Mouse (Mus musculus) embryonic facial prominence, embryonic 10.5 days (tissue): ENCODE results near the gene Cdca8. TPM values are rescaled to one million over a fixed set of nuclear protein-coding genes. Genes with fewer than 3 reads are reported as not detected.
"Not testable (repeated sequence)": the region's sequence is repeated elsewhere in the genome, so short reads cannot be mapped to it uniquely, and the experiment has no call there.

ENCODE experiments used
- DNase-seq: peaks from one replicate; pipeline ENCODE4 v3.0.0-alpha.2; 2017; ENCODE audit warnings: low spot score
- H3K27ac ChIP-seq: fragments of 300-500 bp; sonication (generic); replicated peaks from 2 replicates; pipeline ENCODE4 v1.5.1; 2016; ENCODE audit warnings: mild to moderate bottlenecking
- H3K27me3 ChIP-seq: fragments of 300-500 bp; sonication (generic); replicated peaks from 2 replicates; pipeline ENCODE4 v1.6.1; 2016; ENCODE audit warnings: low read depth, mild to moderate bottlenecking; ENCODE audit not compliant: poor library complexity, severe bottlenecking
- H3K36me3 ChIP-seq: fragments of 300-500 bp; sonication (generic); replicated peaks from 2 replicates; pipeline ENCODE4 v1.6.1; 2016; ENCODE audit warnings: mild to moderate bottlenecking, moderate library complexity
- H3K4me1 ChIP-seq: fragments of 300-500 bp; sonication (generic); 2 replicates; pipeline ENCODE4 v1.6.1; 2016
- H3K4me3 ChIP-seq: fragments of 300-500 bp; sonication (generic); 2 replicates; pipeline ENCODE4 v1.5.1; 2016; ENCODE audit warnings: mild to moderate bottlenecking, moderate library complexity
- H3K9me3 ChIP-seq: fragments of 300-500 bp; sonication (generic); 2 replicates; pipeline ENCODE4 v1.6.1; 2016; ENCODE audit warnings: mild to moderate bottlenecking
- WGBS: fragments of 180-500 bp; shearing (Covaris S2); methylation state at CpG from one replicate; pipeline ENCODE4 v1.1.7; 2016; 5-methylcytosine and 5-hydroxymethylcytosine counted together
- polyA plus RNA-seq: library from polyadenylated mRNA; unstranded; fragments of >200 nt; fragmentation: Nextera tagmentation; extraction: Ambion mirVana; gene quantifications from 2 replicates; pipeline ENCODE4 v1.2.1, GENCODE M21; 2016

Gene Cdca8
- 230 and 239 TPM in 2 replicates for polyA plus RNA-seq

DNA sequence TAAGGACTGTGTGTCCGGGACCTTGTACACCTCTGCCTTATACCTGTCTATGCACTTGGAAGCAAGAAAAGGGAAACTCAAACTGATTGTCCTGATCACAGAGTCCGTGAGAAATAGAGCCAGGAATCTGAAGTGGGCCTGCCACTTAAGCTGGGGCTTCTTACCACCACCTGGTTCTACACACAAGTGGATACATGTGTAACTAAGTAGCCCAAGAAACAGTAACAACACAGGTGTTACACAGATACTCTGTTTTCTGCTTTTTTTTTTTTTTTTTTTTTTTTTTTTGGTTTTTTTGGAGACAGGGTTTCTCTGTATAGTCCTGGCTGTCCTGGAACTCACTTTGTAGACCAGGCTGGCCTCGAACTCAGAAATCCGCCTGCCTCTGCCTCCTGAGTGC, at the start of gene Cdca8:
TSS of gene Cdca8 (minus strand) at position 101 of the 400 bp plus-strand sequence.
- Histone ChIP-seq H3K36me3 (peaks cover 50% of the 10 kb centered on the region), H3K4me3 (peak within 1 kb of the TSS; percentile 98; the same call in 1 of the 2 replicates), H3K4me1 (peaks cover 26% of the 10 kb centered on the region)
- H3K9me3 ChIP-seq, H3K27ac ChIP-seq, H3K27me3 ChIP-seq, DNase-seq: not testable (repeated sequence)
- WGBS: 89% methylated on average over 4 of the region's 4 CpGs

DNA sequence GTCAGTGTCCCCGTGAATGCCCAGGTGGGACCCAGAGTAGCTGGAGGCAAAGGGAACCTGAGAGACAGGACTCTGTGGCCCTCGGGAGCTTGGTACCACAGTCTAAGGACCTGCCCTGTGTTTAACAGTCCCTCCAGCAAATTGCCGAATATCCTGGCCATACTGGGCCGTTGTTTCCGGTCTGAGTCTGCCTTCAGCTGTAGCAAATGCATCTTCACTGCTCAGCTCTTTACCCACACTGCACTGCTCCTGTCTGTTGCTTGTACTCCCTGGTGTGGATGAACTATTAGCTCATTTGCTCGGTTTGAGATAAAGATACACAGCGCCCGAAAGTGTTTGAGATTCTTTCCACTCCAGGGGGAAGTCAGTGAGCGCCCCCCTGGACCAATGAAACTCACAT, 49.3 kb upstream of the Cdca8 start:
- H3K27ac ChIP-seq: no peak overlapping the region; the same call in 1 of the 2 replicates
- peak overlapping the region; percentile 62; the same call in 1 of the 2 replicates for H3K4me3 ChIP-seq
- no peaks in the 10 kb centered on the region for H3K9me3 ChIP-seq
- H3K4me1 ChIP-seq: peaks cover 78% of the 10 kb centered on the region
- peak; percentile 34 for DNase-seq
- 17% methylated on average over 9 of the region's 9 CpGs for WGBS
- H3K36me3 ChIP-seq: no peaks in the 10 kb centered on the region
- H3K27me3 ChIP-seq: peaks cover 97% of the 10 kb centered on the region

DNA sequence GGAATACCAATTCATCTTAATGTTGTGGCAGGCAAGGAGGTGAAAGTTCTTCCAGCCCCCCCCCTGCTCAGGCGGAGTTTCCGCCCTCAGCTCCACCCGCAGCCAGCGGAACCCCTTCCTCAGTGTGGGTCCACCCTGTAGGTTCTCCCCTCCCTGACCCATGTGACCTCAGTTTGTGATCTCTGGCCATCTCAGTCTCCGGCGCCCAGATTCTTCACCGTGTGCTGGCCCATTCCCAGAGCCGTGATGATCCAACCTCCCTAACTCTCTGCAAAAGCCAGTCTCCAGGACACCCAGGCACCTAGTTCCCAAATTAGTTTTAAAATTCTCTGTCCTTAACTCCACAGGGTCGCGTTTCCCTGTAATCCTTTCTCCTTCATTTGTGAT, 48.6 kb upstream of the Cdca8 start:
- Histone ChIP-seq H3K36me3 (no peaks in the 10 kb centered on the region), H3K4me3 (peak overlapping the region; percentile 62; the same call in 1 of the 2 replicates), H3K4me1 (peaks cover 78% of the 10 kb centered on the region), H3K27ac (no peak overlapping the region), H3K9me3 (no peaks in the 10 kb centered on the region), H3K27me3 (peaks cover 97% of the 10 kb centered on the region)
- no peak for DNase-seq
- 6% methylated on average over 10 of the region's 10 CpGs for WGBS

DNA sequence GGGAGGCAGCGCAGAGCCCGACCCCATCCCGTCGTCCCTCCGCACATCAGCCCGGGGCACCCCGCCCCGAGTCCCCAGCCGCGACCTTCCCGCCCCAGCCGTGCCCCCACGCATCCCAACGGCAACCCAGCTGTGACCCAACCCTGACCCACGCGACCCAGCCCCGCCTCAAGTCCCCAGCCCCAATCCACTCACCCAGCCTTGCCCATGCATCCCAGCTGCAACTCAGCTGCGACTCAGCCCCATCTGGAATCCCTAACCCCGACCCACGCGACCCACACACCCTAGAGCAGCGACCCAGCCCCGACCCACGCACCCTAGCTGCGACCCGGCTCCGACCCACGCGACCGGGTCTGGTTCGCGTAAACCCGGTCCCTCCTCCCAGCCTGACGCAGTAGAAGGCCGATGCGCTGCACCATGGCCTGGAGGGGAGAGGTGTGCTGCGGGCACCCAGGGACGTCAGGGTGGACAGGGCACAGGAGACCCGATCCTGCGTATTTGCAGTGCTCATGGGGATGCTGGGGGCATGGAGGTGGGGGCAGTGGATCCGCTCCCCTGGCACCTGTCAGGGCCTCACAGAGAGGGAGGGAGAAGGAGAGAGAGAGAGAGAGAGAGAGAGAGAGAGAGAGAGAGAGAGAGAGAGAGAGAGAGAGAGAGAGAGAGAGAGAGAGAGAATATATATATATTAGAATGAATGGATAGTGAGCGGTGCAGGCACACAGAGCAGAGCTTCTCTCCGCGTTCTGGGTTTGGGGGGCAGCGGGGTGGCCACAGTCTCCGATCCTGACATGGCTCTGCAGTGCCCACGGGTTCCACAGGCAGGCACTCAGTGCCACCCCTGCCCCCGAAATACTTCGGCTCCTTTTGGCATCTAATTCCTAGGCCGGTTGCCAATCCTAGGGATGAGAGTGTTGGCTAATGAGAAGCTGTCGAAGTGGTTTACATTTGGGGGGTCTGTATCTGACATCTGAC, 47.9 kb upstream of the Cdca8 start:
- Histone ChIP-seq H3K27me3 (peaks cover 100% of the 10 kb centered on the region), H3K4me1 (peaks cover 78% of the 10 kb centered on the region), H3K4me3 (peak overlapping the region; percentile 62), H3K27ac (peak overlapping the region; percentile 78), H3K9me3 (no peaks in the 10 kb centered on the region), H3K36me3 (no peaks in the 10 kb centered on the region)
- DNase-seq: peak; percentile 48
- WGBS: 3% methylated on average over 51 of the region's 51 CpGs

DNA sequence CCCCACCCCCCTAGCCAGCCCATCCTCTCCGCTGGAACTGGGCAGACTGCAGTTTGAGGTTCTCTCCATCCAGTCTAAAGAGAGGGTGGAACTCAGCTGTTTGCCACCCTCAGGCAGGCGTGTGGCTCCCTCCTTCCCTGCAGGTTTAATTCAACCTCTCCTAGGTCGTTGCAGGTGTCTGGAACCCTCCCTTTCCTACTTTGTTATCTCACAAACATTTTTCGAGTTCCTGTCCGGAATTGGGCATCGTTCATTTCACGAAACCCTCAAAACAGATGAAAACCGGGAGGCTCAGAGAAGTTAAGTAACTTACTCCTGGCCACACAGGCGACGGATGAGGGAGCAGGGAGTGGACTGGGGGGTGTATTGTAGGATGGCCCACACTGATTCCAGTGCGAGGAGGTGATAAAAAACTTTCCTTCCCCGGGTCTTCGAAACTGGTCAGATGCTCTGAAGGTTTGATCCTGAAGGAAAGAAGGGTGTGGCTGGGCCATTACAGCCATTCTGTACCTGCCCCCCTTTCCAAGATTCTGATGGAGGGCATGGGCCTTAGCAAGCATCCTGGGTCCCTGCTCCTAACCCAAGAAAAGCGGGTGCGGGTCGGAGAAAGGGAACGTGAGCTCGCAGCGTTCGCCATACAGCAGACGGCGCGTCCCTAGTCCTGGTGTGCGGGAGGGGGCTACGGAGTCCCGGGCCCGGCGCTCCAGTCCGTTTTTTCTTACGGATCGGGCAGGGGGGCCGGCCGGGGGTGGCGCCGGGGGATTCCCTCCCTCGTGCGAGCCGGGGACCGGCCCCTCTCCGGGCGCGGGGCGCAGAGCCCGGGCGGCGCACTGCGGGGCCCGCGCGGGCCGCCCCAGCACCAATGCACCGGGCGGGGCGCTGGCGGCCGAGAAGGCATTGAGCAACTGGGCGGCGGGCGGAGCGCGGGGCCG, 46.8 kb upstream of the Cdca8 start, which contains the start of gene Rspo1:
TSS of gene Rspo1 (plus strand) at position 760 of the 932 bp plus-strand sequence.
- Histone ChIP-seq H3K4me1 (peaks cover 70% of the 10 kb centered on the region), H3K9me3 (no peaks in the 10 kb centered on the region), H3K36me3 (no peaks in the 10 kb centered on the region), H3K27ac (peak within 1 kb of the TSS; percentile 78), H3K27me3 (peaks cover 99% of the 10 kb centered on the region), H3K4me3 (peak within 1 kb of the TSS; percentile 62)
- DNase-seq: peak; percentile 65
- under 1% methylated on average over 62 of the region's 62 CpGs for WGBS

DNA sequence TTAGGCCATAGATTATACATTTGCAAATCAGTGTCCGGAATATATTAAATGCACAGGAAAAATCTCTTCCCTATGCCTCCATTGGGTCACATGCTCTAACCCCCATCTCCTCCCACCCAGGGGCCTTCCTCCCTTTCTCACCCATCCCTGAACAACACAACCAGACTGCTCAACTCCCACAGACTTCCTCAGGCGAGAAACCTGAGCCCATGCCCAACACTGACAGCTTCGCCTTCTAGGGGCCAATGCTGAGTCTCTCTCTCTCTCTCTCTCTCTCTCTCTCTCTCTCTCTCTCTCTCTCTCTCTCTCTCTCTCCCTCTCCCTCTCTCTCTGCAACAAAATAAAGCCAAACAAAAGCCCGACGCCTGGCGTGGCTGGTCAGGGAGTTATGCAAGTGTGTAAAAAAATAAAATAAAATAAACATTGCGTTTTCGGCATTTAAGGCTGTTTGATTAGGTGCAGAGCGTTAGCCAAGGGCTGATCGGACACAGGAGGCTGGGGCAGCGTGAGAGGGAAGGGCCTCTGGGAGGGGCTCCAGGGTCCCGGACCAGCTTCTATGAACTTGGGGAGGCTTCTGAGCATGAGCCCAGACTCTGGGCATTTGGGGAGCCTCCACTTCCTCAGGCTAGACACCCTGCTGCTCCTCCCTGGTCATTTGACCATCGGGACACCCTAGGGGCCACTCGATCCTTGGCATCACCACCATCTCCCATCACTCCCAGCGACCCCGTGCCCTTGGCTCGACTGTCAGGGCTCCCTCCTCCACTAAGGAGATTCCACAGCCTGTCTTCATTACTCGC, 46.0 kb upstream of the Cdca8 start:
- Histone ChIP-seq H3K4me1 (peaks cover 61% of the 10 kb centered on the region), H3K9me3 (no peaks in the 10 kb centered on the region), H3K27ac (peak overlapping the region; percentile 40; the same call in 1 of the 2 replicates), H3K36me3 (no peaks in the 10 kb centered on the region), H3K4me3 (peak overlapping the region; percentile 62), H3K27me3 (peaks cover 95% of the 10 kb centered on the region)
- WGBS: 6% methylated on average over 18 of the region's 18 CpGs
- DNase-seq: peak; percentile 63

DNA sequence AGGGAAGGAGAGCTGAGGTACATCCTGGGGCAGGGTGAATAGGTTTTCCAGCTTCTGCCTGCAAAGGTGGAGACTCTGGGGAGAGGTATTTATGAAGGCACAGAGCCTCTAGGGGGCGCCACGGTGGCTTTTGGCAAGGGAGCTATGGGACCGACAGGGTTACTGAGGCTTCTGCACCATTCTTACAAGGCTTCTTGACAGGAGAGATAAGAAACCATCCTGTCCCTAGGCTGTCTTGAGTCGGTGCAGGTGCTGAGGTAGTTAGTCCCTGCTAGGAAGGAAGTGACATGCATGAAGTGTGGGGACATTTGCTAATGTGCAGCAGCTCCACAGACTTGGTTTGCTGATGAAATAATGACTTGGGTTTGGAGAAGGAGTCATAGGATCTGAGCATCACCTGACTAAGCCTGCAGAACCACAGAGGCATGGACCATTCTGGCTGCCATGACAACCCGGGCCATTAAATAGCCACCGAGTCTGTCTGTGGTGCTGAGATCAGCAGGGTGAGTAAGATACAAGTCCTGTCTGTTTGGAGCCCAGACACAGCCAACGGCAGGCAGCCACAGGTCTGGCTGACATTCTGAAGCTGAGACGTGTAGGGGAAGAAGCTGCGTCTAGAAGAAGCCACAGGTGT, 44.9 kb upstream of the Cdca8 start:
- peak; percentile 47 for DNase-seq
- H3K9me3 ChIP-seq: no peaks in the 10 kb centered on the region
- WGBS: 22% methylated on average over 9 of the region's 9 CpGs

DNA sequence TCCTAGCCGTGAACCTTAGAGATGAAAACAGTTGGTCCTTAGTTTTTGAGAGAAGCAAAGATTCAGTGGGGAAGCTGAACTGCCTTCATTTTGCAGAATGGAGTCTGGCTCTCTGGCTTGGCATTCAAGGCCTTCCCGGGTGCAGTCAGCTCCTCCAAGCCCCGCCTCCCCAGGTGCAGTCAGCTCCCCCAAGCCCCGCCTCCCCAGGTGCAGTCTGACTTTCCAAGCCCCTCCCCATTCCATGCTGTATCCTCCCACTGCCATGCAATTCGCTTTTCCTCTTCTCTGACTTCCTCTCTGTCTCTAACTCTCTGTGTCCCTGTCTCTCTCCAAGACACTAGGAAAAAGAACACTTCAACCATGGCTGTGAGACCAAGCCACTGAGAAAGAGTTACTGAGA, 39.1 kb upstream of the Cdca8 start:
- DNase-seq: peak; percentile 36
- peaks cover 54% of the 10 kb centered on the region for H3K27me3 ChIP-seq
- H3K36me3 ChIP-seq: no peaks in the 10 kb centered on the region
- H3K4me3 ChIP-seq: no peak overlapping the region
- no peak overlapping the region for H3K27ac ChIP-seq
- whole genome bisulfite sequencing: 31% methylated on average over 5 of the region's 5 CpGs
- H3K9me3 ChIP-seq: no peaks in the 10 kb centered on the region
- H3K4me1 ChIP-seq: peaks cover 41% of the 10 kb centered on the region

More for the DNA sequence above, 44.9 kb upstream of the Cdca8 start:
- Histone ChIP-seq H3K36me3 (no peaks in the 10 kb centered on the region), H3K27ac (no peak overlapping the region), H3K4me3 (no peak overlapping the region), H3K27me3 (peaks cover 88% of the 10 kb centered on the region), H3K4me1 (peaks cover 58% of the 10 kb centered on the region)

DNA sequence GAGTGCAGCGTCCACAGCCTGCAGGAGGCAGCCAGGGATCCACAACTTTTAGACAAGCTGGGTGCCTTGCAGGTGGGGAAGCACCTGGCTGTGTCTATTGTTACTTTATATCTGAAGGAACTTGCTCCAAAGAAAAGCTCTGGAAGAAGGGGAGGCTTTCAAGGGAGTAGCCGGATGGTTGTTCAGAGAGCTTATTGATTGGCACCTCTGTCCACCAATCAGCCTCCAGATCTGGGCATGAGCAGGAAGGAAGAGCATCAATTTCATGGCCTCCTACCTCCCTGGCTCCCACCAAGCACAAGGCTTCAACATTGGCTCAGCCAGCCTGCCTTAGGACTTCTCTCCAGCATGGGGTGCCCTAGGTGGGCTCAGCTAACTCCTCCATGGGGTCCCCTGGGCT, 34.2 kb upstream of the Cdca8 start:
- 78% methylated on average over 2 of the region's 2 CpGs for WGBS
- Histone ChIP-seq H3K27ac (peak overlapping the region; percentile 77), H3K27me3 (peaks cover 50% of the 10 kb centered on the region), H3K36me3 (no peaks in the 10 kb centered on the region), H3K4me3 (no peak overlapping the region), H3K4me1 (peaks cover 76% of the 10 kb centered on the region), H3K9me3 (no peaks in the 10 kb centered on the region)
- peak; percentile 37 for DNase-seq

DNA sequence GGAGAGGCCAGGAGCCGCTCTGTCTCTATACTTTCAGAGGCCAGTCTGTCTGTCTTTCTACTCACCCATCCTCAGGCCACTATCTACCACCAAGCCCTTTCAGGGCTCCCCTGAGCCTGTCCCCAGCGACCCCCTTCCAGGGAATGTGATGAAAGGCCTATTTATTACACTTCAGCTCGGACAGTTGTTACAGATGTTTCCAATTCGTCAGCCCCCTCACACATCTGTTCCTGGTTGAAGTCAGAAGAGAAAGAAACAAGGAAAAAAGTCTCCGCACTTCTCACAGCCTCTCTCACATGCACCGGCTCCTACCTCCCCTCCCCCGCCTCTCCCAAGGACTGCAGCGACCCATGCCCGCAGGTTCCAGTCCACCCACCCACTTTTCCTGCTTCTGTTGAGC, 33.2 kb upstream of the Cdca8 start:
- peak overlapping the region; percentile 21; the same call in 1 of the 2 replicates for H3K4me3 ChIP-seq
- H3K36me3 ChIP-seq: no peaks in the 10 kb centered on the region
- 22% methylated on average over 9 of the region's 9 CpGs for WGBS
- peaks cover 50% of the 10 kb centered on the region for H3K27me3 ChIP-seq
- H3K27ac ChIP-seq: peak overlapping the region; percentile 77
- H3K9me3 ChIP-seq: no peaks in the 10 kb centered on the region
- peaks cover 77% of the 10 kb centered on the region for H3K4me1 ChIP-seq
- DNase-seq: peak; percentile 77

DNA sequence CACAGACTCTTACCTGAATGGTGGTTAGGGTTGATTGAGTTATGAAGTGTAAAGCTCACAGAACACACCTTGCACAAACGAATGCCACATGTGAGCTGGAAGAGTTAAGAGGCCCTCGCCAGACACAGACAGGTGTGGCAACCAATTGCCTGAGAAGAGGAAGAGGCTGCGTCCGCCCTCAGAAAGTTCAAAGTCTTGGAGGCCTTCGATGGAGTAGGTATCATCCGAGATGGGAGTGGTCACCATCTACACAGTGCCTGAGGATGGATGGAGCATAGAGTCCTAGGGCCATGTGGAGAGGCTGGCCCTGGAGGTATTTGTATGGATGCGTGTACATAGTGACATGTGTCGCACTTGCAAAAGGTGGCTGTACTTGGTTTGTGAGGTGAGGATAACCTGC, 32.0 kb upstream of the Cdca8 start:
- peak overlapping the region; percentile 52; the same call in 1 of the 2 replicates for H3K27ac ChIP-seq
- H3K36me3 ChIP-seq: no peaks in the 10 kb centered on the region
- H3K9me3 ChIP-seq: no peaks in the 10 kb centered on the region
- H3K4me1 ChIP-seq: peaks cover 77% of the 10 kb centered on the region
- 83% methylated on average over 8 of the region's 8 CpGs for WGBS
- H3K4me3 ChIP-seq: no peak overlapping the region
- no peak for DNase-seq
- peaks cover 55% of the 10 kb centered on the region for H3K27me3 ChIP-seq
